Mouse (Mus musculus): ENCODE results near the gene Gdpd1. TPM values are rescaled to one million over a fixed set of nuclear protein-coding genes. Genes with fewer than 3 reads are reported as not detected.

The Gdpd1 gene
- total and polyA plus RNA-seq, 2 experiments from 2014 or later = 12.6 to 31.8 TPM

DNA sequence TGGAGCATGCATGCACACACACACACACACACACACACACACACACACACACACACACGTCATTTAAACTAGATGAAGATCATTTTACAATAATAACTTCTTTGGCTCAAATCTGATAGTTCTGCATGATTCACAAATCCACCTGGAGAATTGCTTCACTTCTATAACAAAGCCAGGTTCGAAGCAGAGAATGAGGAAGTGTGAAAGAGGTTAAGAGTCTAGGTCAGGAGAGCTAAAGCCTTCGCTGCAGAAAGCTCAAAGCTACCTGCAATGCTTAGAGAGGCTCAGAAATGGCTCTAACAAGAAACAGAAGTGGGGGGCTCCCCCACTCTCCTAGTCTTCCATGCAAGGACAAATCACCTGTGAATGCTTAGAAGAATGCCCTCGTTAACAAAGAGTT, 55.8 kb downstream of the Gdpd1 start:
- no peaks in the 10 kb centered on the region for H3K36me3 ChIP-seq (replicated peaks; ENCODE audit: control insufficient read depth, insufficient read depth, low read length)
- DNase-seq (ENCODE audit: low spot score) (no peak), ATAC-seq (ENCODE audit: insufficient read depth, low read depth) (no peak)
- H3K4me1 ChIP-seq (ENCODE audit: control insufficient read depth, insufficient read depth) = no peaks in the 10 kb centered on the region
- no peak overlapping the region for H3K9ac ChIP-seq (replicated peaks; ENCODE audit: low read depth, low read length)
- H3K9me3 ChIP-seq (replicated peaks; ENCODE audit: control insufficient read depth, low read length) = no peaks in the 10 kb centered on the region
- H3K27me3 ChIP-seq (ENCODE audit: control insufficient read depth, insufficient read depth, low read length) = no peaks in the 10 kb centered on the region
- TF ChIP-seq CTCF (IDR thresholded peaks at IDR 0.05; ENCODE audit: low read depth) (no peak), EP300 (IDR thresholded peaks at IDR 0.05; ENCODE audit: low read depth) (no peak)
- no peak overlapping the region for H3K4me3 ChIP-seq (ENCODE audit: low read depth, low read length)
- no peak overlapping the region for H3K4me2 ChIP-seq (ENCODE audit: low read depth, low read length)
- WGBS = 76% methylated on average over 4 of the region's 4 CpGs
- no peak overlapping the region for H3K27ac ChIP-seq (ENCODE audit: low read depth)

GRCm38 (mm10) chr11:87015691-87016090, 58.2 kb downstream of the Gdpd1 start:
- no peaks in the 10 kb centered on the region for H3K9me3 ChIP-seq (replicated peaks; ENCODE audit: control insufficient read depth, low read length)
- no peak for TF ChIP-seq EP300 (IDR thresholded peaks at IDR 0.05; ENCODE audit: low read depth)
- no peak for TF ChIP-seq CTCF (IDR thresholded peaks at IDR 0.05; ENCODE audit: low read depth)
- H3K9ac ChIP-seq (replicated peaks; ENCODE audit: low read depth, low read length) = no peak overlapping the region
- no peak overlapping the region for H3K4me3 ChIP-seq (ENCODE audit: low read depth, low read length)
- H3K36me3 ChIP-seq (replicated peaks; ENCODE audit: control insufficient read depth, insufficient read depth, low read length) = no peaks in the 10 kb centered on the region
- no peak overlapping the region for H3K4me2 ChIP-seq (ENCODE audit: low read depth, low read length)
- WGBS = 57% methylated on average over 3 of the region's 3 CpGs
- no peak for DNase-seq (ENCODE audit: low spot score)
- ATAC-seq (ENCODE audit: insufficient read depth, low read depth) = peak; percentile 62
- H3K4me1 ChIP-seq (ENCODE audit: control insufficient read depth, insufficient read depth) = no peaks in the 10 kb centered on the region
- peak overlapping the region; percentile 38; the same call in 1 of the 2 replicates for H3K27ac ChIP-seq (ENCODE audit: low read depth)
- no peaks in the 10 kb centered on the region for H3K27me3 ChIP-seq (ENCODE audit: control insufficient read depth, insufficient read depth, low read length)

GRCm38 (mm10) chr11:87010476-87010875, 63.4 kb downstream of the Gdpd1 start:
- WGBS = 16% methylated on average over 9 of the region's 9 CpGs

DNA sequence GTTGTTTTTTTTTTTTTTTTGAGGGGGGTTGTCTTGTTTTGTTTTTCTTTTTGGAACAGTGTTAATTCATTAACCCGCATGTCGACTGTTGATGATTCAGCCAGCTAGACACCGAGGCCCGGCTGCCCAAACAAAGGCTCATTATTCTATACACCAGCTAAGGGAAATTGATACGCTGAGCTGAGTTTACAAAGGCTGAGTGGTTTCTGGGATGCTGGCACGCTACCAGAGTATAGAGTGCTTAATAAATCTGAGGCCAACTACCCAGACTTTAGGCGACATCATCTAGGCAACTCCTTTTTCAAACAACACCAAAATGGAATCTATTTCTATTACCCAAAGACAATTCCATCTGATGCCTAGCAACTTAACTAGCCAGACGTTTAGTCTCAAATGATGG, 66.5 kb downstream of the Gdpd1 start:
- H3K36me3 ChIP-seq (replicated peaks; ENCODE audit: control insufficient read depth, insufficient read depth, low read length) = no peaks in the 10 kb centered on the region
- H3K4me1 ChIP-seq (ENCODE audit: control insufficient read depth, insufficient read depth) = 0 out of 2 replicates have a peak, but pooled peaks cover 2% of the 10 kb centered on the region
- WGBS = 49% methylated on average over 8 of the region's 8 CpGs
- H3K9me3 ChIP-seq (replicated peaks; ENCODE audit: control insufficient read depth, low read length) = no peaks in the 10 kb centered on the region
- no peaks in the 10 kb centered on the region for H3K27me3 ChIP-seq (ENCODE audit: control insufficient read depth, insufficient read depth, low read length)
- no peak overlapping the region for H3K9ac ChIP-seq (replicated peaks; ENCODE audit: low read depth, low read length)
- H3K27ac ChIP-seq (ENCODE audit: low read depth) = no peak overlapping the region
- no peak for ATAC-seq (ENCODE audit: insufficient read depth, low read depth)
- no peak overlapping the region for H3K4me2 ChIP-seq (ENCODE audit: low read depth, low read length)
- TF ChIP-seq EP300 (IDR thresholded peaks at IDR 0.05; ENCODE audit: low read depth) (no peak), CTCF (IDR thresholded peaks at IDR 0.05; ENCODE audit: low read depth) (no peak)
- DNase-seq (ENCODE audit: low spot score) = no peak
- no peak overlapping the region for H3K4me3 ChIP-seq (ENCODE audit: low read depth, low read length)

More at GRCm38 (mm10) chr11:87010476-87010875, 63.4 kb downstream of the Gdpd1 start:
- no peak overlapping the region for H3K9ac ChIP-seq (replicated peaks; ENCODE audit: low read depth, low read length)
- H3K9me3 ChIP-seq (replicated peaks; ENCODE audit: control insufficient read depth, low read length) = no peaks in the 10 kb centered on the region
- no peaks in the 10 kb centered on the region for H3K4me1 ChIP-seq (ENCODE audit: control insufficient read depth, insufficient read depth)
- H3K27me3 ChIP-seq (ENCODE audit: control insufficient read depth, insufficient read depth, low read length) = no peaks in the 10 kb centered on the region
- H3K27ac ChIP-seq (ENCODE audit: low read depth) = no peak overlapping the region
- ATAC-seq (ENCODE audit: insufficient read depth, low read depth) (peak; percentile 60), DNase-seq (ENCODE audit: low spot score) (peak; percentile 76)
- H3K4me3 ChIP-seq (ENCODE audit: low read depth, low read length) = no peak overlapping the region
- H3K4me2 ChIP-seq (ENCODE audit: low read depth, low read length) = no peak overlapping the region
- no peaks in the 10 kb centered on the region for H3K36me3 ChIP-seq (replicated peaks; ENCODE audit: control insufficient read depth, insufficient read depth, low read length)
- TF ChIP-seq EP300 (IDR thresholded peaks at IDR 0.05; ENCODE audit: low read depth) (no peak), CTCF (IDR thresholded peaks at IDR 0.05; ENCODE audit: low read depth) (peak; percentile 75)

DNA sequence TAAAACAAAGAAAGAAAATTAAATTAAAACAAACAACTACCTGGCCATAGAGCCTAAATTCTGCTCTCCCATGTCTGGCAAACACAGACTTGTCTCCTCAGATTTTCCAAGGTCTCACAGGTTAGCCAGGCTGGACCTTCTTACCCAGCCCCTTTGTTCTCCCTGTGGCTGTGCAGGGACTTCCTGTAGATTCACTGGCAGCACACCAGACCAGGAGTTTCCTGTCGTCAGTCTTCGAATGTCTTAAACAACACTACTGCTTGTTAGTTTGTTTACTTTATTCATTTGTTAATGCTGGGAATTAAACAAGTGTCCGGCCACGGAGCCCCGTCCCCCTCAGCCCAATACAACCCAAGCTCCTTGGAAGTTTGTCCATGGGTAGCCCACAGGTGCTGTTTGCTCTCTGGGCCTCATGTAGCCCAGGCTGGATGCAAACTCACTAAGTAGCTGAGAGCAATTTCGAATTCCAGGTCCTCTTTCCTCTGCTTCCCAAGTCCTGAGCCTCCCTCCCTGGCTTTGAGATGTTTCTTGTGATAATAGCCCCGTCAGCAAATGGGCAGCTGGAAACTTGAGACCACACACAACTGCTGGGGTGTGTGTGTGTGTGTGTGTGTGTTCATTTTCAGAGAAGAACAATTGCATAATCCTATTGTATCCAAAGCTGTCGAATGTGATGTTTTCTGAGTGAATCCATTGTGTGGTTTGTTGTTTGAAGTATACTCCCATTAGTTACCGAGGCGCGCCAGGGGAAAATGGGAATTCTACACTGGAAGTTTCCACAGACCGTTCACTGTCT, 68.7 kb downstream of the Gdpd1 start:
- Histone ChIP-seq H3K4me1 (ENCODE audit: control insufficient read depth, insufficient read depth) (0 out of 2 replicates have a peak, but pooled peaks cover 5% of the 10 kb centered on the region), H3K27ac (ENCODE audit: low read depth) (peak overlapping the region; percentile 58; the same call in 1 of the 2 replicates), H3K4me2 (ENCODE audit: low read depth, low read length) (no peak overlapping the region), H3K9me3 (replicated peaks; ENCODE audit: control insufficient read depth, low read length) (no peaks in the 10 kb centered on the region), H3K4me3 (ENCODE audit: low read depth, low read length) (no peak overlapping the region), H3K36me3 (replicated peaks; ENCODE audit: control insufficient read depth, insufficient read depth, low read length) (no peaks in the 10 kb centered on the region), H3K27me3 (ENCODE audit: control insufficient read depth, insufficient read depth, low read length) (no peaks in the 10 kb centered on the region), H3K9ac (replicated peaks; ENCODE audit: low read depth, low read length) (no peak overlapping the region)
- ATAC-seq (ENCODE audit: insufficient read depth, low read depth) (no peak), DNase-seq (ENCODE audit: low spot score) (no peak)
- TF ChIP-seq CTCF (IDR thresholded peaks at IDR 0.05; ENCODE audit: low read depth) = no peak
- no peak for TF ChIP-seq EP300 (IDR thresholded peaks at IDR 0.05; ENCODE audit: low read depth)
- 58% methylated on average over 12 of the region's 12 CpGs for WGBS
